Mouse (Mus musculus): ENCODE results near the gene Ldlrad3. TPM values are rescaled to one million over a fixed set of nuclear protein-coding genes. Genes with fewer than 3 reads are reported as not detected.

The Ldlrad3 gene
- polyA plus RNA-seq, 1 experiment from 2014 or later, result 28.8 TPM

GRCm38 (mm10) chr2:102202211-102202770 lies 16.1 kb upstream of the Ldlrad3 start:
- Histone ChIP-seq H3K4me2 (no peak overlapping the region), H3K4me3 (no peak overlapping the region), H3K4me1 (replicated peaks) (peaks cover 27% of the 10 kb centered on the region), H3K9ac (no peak overlapping the region), H3K9me3 (no peaks in the 10 kb centered on the region), H3K27me3 (no peaks in the 10 kb centered on the region), H3K27ac (replicated peaks) (no peak overlapping the region), H3K36me3 (no peaks in the 10 kb centered on the region)
- ATAC-seq (ENCODE audit: low FRiP score, low read depth), result no peak
- WGBS, result 35% methylated on average over 2 of the region's 2 CpGs

- Histone ChIP-seq H3K9me3 (no peaks in the 10 kb centered on the region), H3K4me3 (no peak overlapping the region), H3K27ac (replicated peaks) (no peak overlapping the region), H3K4me1 (replicated peaks) (peaks cover 25% of the 10 kb centered on the region), H3K9ac (no peak overlapping the region), H3K27me3 (no peaks in the 10 kb centered on the region), H3K36me3 (no peaks in the 10 kb centered on the region), H3K4me2 (no peak overlapping the region)
- ATAC-seq (ENCODE audit: low FRiP score, low read depth), result 0 out of 2 replicates have a peak, but pooled peaks have one; percentile 20
- WGBS, result 75% methylated on average over 11 of the region's 14 CpGs
These were observed 15.2 kb upstream of the Ldlrad3 start for GRCm38 (mm10) chr2:102201198-102201948.

- H3K4me1 ChIP-seq (replicated peaks), result peaks cover 8% of the 10 kb centered on the region
- H3K9ac ChIP-seq, result no peak overlapping the region
- H3K27me3 ChIP-seq, result no peaks in the 10 kb centered on the region
- no peak for ATAC-seq (ENCODE audit: low FRiP score, low read depth)
- no peak overlapping the region for H3K4me2 ChIP-seq
- no peak overlapping the region for H3K4me3 ChIP-seq
- no peak overlapping the region for H3K27ac ChIP-seq (replicated peaks)
- no peaks in the 10 kb centered on the region for H3K9me3 ChIP-seq
- WGBS, result 96% methylated on average over 1 of the region's 1 CpGs
- H3K36me3 ChIP-seq, result no peaks in the 10 kb centered on the region
These were observed 11.1 kb upstream of the Ldlrad3 start for GRCm38 (mm10) chr2:102197332-102197731.

GRCm38 (mm10) chr2:102196709-102197108 lies 10.5 kb upstream of the Ldlrad3 start:
- 53% methylated on average over 8 of the region's 8 CpGs for WGBS
- H3K4me1 ChIP-seq (replicated peaks), result 0 out of 2 replicates have a peak, but pooled peaks cover 3% of the 10 kb centered on the region
- H3K9me3 ChIP-seq, result no peaks in the 10 kb centered on the region
- H3K27ac ChIP-seq (replicated peaks), result no peak overlapping the region
- no peak overlapping the region for H3K4me3 ChIP-seq
- H3K27me3 ChIP-seq, result no peaks in the 10 kb centered on the region
- ATAC-seq (ENCODE audit: low FRiP score, low read depth), result no peak
- H3K4me2 ChIP-seq, result no peak overlapping the region
- H3K36me3 ChIP-seq, result no peaks in the 10 kb centered on the region
- no peak overlapping the region for H3K9ac ChIP-seq

- H3K36me3 ChIP-seq, result no peaks in the 10 kb centered on the region
- WGBS, result 88% methylated on average over 4 of the region's 4 CpGs
- H3K4me2 ChIP-seq, result no peak overlapping the region
- ATAC-seq (ENCODE audit: low FRiP score, low read depth), result no peak
- no peaks in the 10 kb centered on the region for H3K27me3 ChIP-seq
- H3K4me3 ChIP-seq, result no peak overlapping the region
- H3K27ac ChIP-seq (replicated peaks), result no peak overlapping the region
- no peaks in the 10 kb centered on the region for H3K9me3 ChIP-seq
- H3K4me1 ChIP-seq (replicated peaks), result 0 out of 2 replicates have a peak, but pooled peaks cover 3% of the 10 kb centered on the region
- no peak overlapping the region for H3K9ac ChIP-seq
These were observed 9.3 kb upstream of the Ldlrad3 start for GRCm38 (mm10) chr2:102195494-102195893.

- no peak overlapping the region for H3K9ac ChIP-seq
- no peak overlapping the region for H3K4me3 ChIP-seq
- 0 out of 2 replicates have a peak, but pooled peaks cover 3% of the 10 kb centered on the region for H3K4me1 ChIP-seq (replicated peaks)
- H3K27ac ChIP-seq (replicated peaks), result no peak overlapping the region
- 84% methylated on average over 4 of the region's 4 CpGs for WGBS
- ATAC-seq (ENCODE audit: low FRiP score, low read depth), result no peak
- no peaks in the 10 kb centered on the region for H3K36me3 ChIP-seq
- no peak overlapping the region for H3K4me2 ChIP-seq
- no peaks in the 10 kb centered on the region for H3K9me3 ChIP-seq
- H3K27me3 ChIP-seq, result no peaks in the 10 kb centered on the region
These were observed 8.1 kb upstream of the Ldlrad3 start for GRCm38 (mm10) chr2:102194247-102194646.

- Histone ChIP-seq H3K27ac (replicated peaks) (no peak overlapping the region), H3K9ac (no peak overlapping the region), H3K4me3 (no peak overlapping the region), H3K4me1 (replicated peaks) (0 out of 2 replicates have a peak, but pooled peaks cover 3% of the 10 kb centered on the region), H3K4me2 (no peak overlapping the region), H3K27me3 (no peaks in the 10 kb centered on the region), H3K9me3 (no peaks in the 10 kb centered on the region), H3K36me3 (no peaks in the 10 kb centered on the region)
- 93% methylated on average over 16 of the region's 16 CpGs for WGBS
- no peak for ATAC-seq (ENCODE audit: low FRiP score, low read depth)
These were observed 7.0 kb upstream of the Ldlrad3 start for GRCm38 (mm10) chr2:102192943-102193820.

- no peak overlapping the region for H3K27ac ChIP-seq (replicated peaks)
- ATAC-seq (ENCODE audit: low FRiP score, low read depth), result no peak
- WGBS, result 75% methylated on average over 4 of the region's 4 CpGs
- no peaks in the 10 kb centered on the region for H3K9me3 ChIP-seq
- H3K4me3 ChIP-seq, result no peak overlapping the region
- no peak overlapping the region for H3K4me2 ChIP-seq
- no peaks in the 10 kb centered on the region for H3K27me3 ChIP-seq
- H3K9ac ChIP-seq, result no peak overlapping the region
- H3K4me1 ChIP-seq (replicated peaks), result 0 out of 2 replicates have a peak, but pooled peaks cover 4% of the 10 kb centered on the region
- no peaks in the 10 kb centered on the region for H3K36me3 ChIP-seq
These were observed 5.6 kb upstream of the Ldlrad3 start for GRCm38 (mm10) chr2:102191736-102192135.

- Histone ChIP-seq H3K9ac (no peak overlapping the region), H3K4me1 (replicated peaks) (0 out of 2 replicates have a peak, but pooled peaks cover 6% of the 10 kb centered on the region), H3K4me3 (no peak overlapping the region), H3K27me3 (no peaks in the 10 kb centered on the region), H3K36me3 (no peaks in the 10 kb centered on the region), H3K27ac (replicated peaks) (no peak overlapping the region), H3K9me3 (no peaks in the 10 kb centered on the region), H3K4me2 (no peak overlapping the region)
- no peak for ATAC-seq (ENCODE audit: low FRiP score, low read depth)
These were observed 4.8 kb upstream of the Ldlrad3 start for GRCm38 (mm10) chr2:102190956-102191355.

GRCm38 (mm10) chr2:102185069-102185950 lies 875 bp downstream of the Ldlrad3 start:
- peak overlapping the region; percentile 82 for H3K27ac ChIP-seq (replicated peaks)
- ATAC-seq (ENCODE audit: low FRiP score, low read depth), result peak; percentile 55; the same call in 1 of the 2 replicates
- under 1% methylated on average over 24 of the region's 24 CpGs for WGBS
- H3K9me3 ChIP-seq, result no peaks in the 10 kb centered on the region
- H3K27me3 ChIP-seq, result no peaks in the 10 kb centered on the region
- H3K9ac ChIP-seq, result peak overlapping the region; percentile 69
- H3K36me3 ChIP-seq, result no peaks in the 10 kb centered on the region
- peak overlapping the region; percentile 60 for H3K4me3 ChIP-seq
- peaks cover 23% of the 10 kb centered on the region for H3K4me1 ChIP-seq (replicated peaks)
- peak overlapping the region; percentile 83 for H3K4me2 ChIP-seq

GRCm38 (mm10) chr2:102183720-102184480 lies 2.3 kb downstream of the Ldlrad3 start:
- 75% methylated on average over 7 of the region's 7 CpGs for WGBS
- H3K27ac ChIP-seq (replicated peaks), result no peak overlapping the region
- no peak for ATAC-seq (ENCODE audit: low FRiP score, low read depth)
- H3K4me2 ChIP-seq, result peak overlapping the region; percentile 83
- no peaks in the 10 kb centered on the region for H3K9me3 ChIP-seq
- H3K4me1 ChIP-seq (replicated peaks), result peaks cover 23% of the 10 kb centered on the region
- H3K27me3 ChIP-seq, result no peaks in the 10 kb centered on the region
- no peaks in the 10 kb centered on the region for H3K36me3 ChIP-seq
- no peak overlapping the region for H3K9ac ChIP-seq
- H3K4me3 ChIP-seq, result no peak overlapping the region
